Comparison of ENCODE assay signal across 22 mouse cellular contexts in the genomic region with DNA sequence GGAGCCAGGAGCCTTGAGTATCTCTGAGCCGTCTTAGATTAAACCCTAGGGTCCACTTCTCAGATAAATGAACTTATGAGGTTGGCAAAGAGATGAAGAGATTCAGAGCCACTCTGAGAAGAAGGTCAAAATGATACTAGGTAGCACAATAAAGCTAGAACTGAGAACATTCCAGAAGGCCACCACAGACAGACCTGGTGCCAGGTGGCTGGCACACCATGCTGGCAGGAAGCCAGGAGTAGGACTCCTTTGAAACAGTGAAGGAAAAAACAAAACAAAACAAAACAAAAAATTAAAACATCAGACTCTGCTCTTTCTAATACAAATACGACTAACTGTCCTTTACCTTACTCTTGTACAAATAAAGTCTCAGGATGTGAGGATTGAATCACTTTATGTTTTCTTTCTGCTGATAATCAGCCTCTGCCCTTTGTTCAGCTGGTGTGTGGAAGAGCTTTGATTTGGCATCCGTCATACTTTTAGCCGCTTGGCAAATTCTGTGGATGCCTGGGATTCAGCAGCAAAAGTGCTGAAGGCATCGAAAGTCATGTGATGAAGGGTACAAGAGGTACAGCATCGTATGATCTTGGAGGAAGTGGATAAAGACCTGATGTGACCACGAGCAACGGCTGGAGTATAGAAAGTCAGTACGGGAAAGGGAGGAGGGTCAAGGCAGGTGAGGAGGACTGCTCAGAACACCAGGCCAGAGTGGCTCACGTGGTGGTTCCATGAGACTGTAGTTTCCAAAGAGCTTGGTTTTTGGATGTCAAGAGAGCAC. TPM values are rescaled to one million over a fixed set of nuclear protein-coding genes. Genes with fewer than 3 reads are reported as not detected.
DNase-seq lines count a peak whose midpoint lies in the region; TF ChIP-seq lines count a peak whose summit lies in the region.
"Had no signal": no experiment of that assay in that cellular context is flagged by ENCODE, and none has a peak within 500 bp of the region (broad histone marks: within the 10 kb centered on the region; RNA-seq: fewer than 3 reads in every experiment).

No protein-coding gene starts in this region.

- H3K4me3 ChIP-seq in liver, adult 2 months (ENCODE audit: insufficient read depth, low read depth, low read length), result no peak overlapping the region
- H3K4me3 ChIP-seq: embryonic facial prominence, embryonic 10.5 days; heart, embryonic 10.5 days; hindbrain, embryonic 10.5 days; intestine, embryonic 15.5 days; liver, embryonic 12.5 days; midbrain, embryonic 12.5 days had no signal

- TF ChIP-seq CTCF in liver, adult 2 months (IDR thresholded peaks at IDR 0.05; ENCODE audit: low read depth, low read length), result no peak

- H3K4me1 ChIP-seq in liver, adult 2 months (ENCODE audit: control insufficient read depth, insufficient read depth, low read length), result no peaks in the 10 kb centered on the region
- H3K4me1 ChIP-seq: heart, embryonic 10.5 days; hindbrain, embryonic 10.5 days; intestine, embryonic 15.5 days; liver, embryonic 12.5 days; midbrain, embryonic 12.5 days had no signal

- DNase-seq in kidney, adult 11 months, result peak; percentile 29
- no peak for DNase-seq in kidney, postnatal 14 days
- DNase-seq in liver, adult 2 months (ENCODE audit: extremely low read depth, low read depth, low spot score), result peak; percentile 64
- no peak for DNase-seq in liver
- DNase-seq in cerebellum, adult 9-11 months, result peak; percentile 89
- DNase-seq in lung, postnatal 36 days, result no peak
- no peak for DNase-seq in left cerebral cortex, adult 9 months (ENCODE audit: low spot score in 2 of 2)
- DNase-seq: adrenal gland, postnatal 36 days; gastrocnemius, postnatal 10 days; lung, adult 18-20 months; lung, postnatal 14 days; right cerebral cortex, postnatal 25 days; spleen, adult 18-20 months had no signal

- WGBS in liver, adult 2 months, result 60% methylated on average over 10 of the region's 10 CpGs

- no peak overlapping the region for H3K27ac ChIP-seq in liver, adult 2 months (replicated peaks; ENCODE audit: insufficient read depth, low read depth, low read length)
- H3K27ac ChIP-seq: heart, embryonic 10.5 days; hindbrain, embryonic 10.5 days; intestine, embryonic 15.5 days; liver, embryonic 12.5 days; midbrain, embryonic 12.5 days had no signal

- H3K79me2 ChIP-seq in liver, adult 2 months (ENCODE audit: control insufficient read depth, insufficient read depth, low read length), result no peaks in the 10 kb centered on the region

- H3K36me3 ChIP-seq in liver, adult 2 months (ENCODE audit: control insufficient read depth, insufficient read depth, low read length), result peaks cover 3% of the 10 kb centered on the region; the same call in 1 of the 2 replicates
- H3K36me3 ChIP-seq: liver, embryonic 12.5 days had no signal

- H3K9ac ChIP-seq in liver, adult 2 months (ENCODE audit: low read depth, low read length), result no peak overlapping the region
- H3K9ac ChIP-seq: intestine, embryonic 15.5 days; liver, embryonic 12.5 days; midbrain, embryonic 12.5 days had no signal

- no peaks in the 10 kb centered on the region for H3K27me3 ChIP-seq in liver, adult 2 months (ENCODE audit: control insufficient read depth, insufficient read depth, low read length)
- H3K27me3 ChIP-seq: intestine, embryonic 15.5 days; liver, embryonic 12.5 days; midbrain, embryonic 12.5 days had no signal

- TF ChIP-seq POLR2A in liver, adult 2 months (IDR thresholded peaks at IDR 0.05; ENCODE audit: extremely low read depth, insufficient read depth, low read length), result no peak

RNA-seq across cellular contexts. Expression of gene Ppip5k1, which starts 31.3 kb away (rescaled TPM):
- 2.4 and 2.6 TPM in 2 replicates for total RNA-seq in liver, adult 2 months (2014; rRNA removed)
- polyA plus RNA-seq in liver, adult 2 months (2012; rRNA removed), result 3.6 and 4.3 TPM in 2 replicates

RNA-seq across cellular contexts. Expression of gene Ckmt1, which starts 33.6 kb away (rescaled TPM):
- total RNA-seq in liver, adult 2 months (2014; rRNA removed), result 2.0 TPM in 1 of 2 replicates, not detected in the other
- 0.73 and 1.2 TPM in 2 replicates for polyA plus RNA-seq in liver, adult 2 months (2012; rRNA removed)
- total RNA-seq: granulocyte monocyte progenitor cell, adult 5-6 weeks; megakaryocyte, adult 5-6 weeks had no signal
- polyA plus RNA-seq: CD4-positive, CD25-positive, alpha-beta regulatory T cell, adult 4 months; liver, embryonic 12.5 days had no signal

RNA-seq across cellular contexts. Expression of gene Map1a, which starts 34.5 kb away (rescaled TPM):
- under 0.01 and 0.13 TPM in 2 replicates for total RNA-seq in liver, adult 2 months (2014; rRNA removed)
- polyA plus RNA-seq in liver, adult 2 months (2012; rRNA removed), result 0.22 and 0.44 TPM in 2 replicates
- total RNA-seq: granulocyte monocyte progenitor cell, adult 5-6 weeks had no signal

RNA-seq across cellular contexts. Expression of gene Trp53bp1, which starts 52.7 kb away (rescaled TPM):
- 9.1 and 9.5 TPM in 2 replicates for total RNA-seq in liver, adult 2 months (2014; rRNA removed)
- polyA plus RNA-seq in liver, adult 2 months (2012; rRNA removed), result 5.7 and 6.8 TPM in 2 replicates

Comparison
In these comparisons a context has a peak if more than half of its experiments do, and no peak if none do; other contexts are left out.
1. DNase-seq: peak in kidney, adult 11 months (single experiment), liver, adult 2 months (single experiment) and cerebellum, adult 9-11 months (single experiment); none in kidney, postnatal 14 days (single experiment), liver (single experiment), lung, postnatal 36 days (single experiment) and left cerebral cortex, adult 9 months (0 of 2).